Mouse (Mus musculus): ENCODE results near the gene Cd27. TPM values are rescaled to one million over a fixed set of nuclear protein-coding genes. Genes with fewer than 3 reads are reported as not detected.
"Not testable (repeated sequence)": the region's sequence is repeated elsewhere in the genome, so short reads cannot be mapped to it uniquely, and the experiment has no call there.

Cd27 gene
- polyA plus RNA-seq, 1 experiment from 2014 or later: 0.22 TPM

GRCm38 (mm10) chr6:125271455-125272227 is 34.8 kb upstream of the Cd27 start:
- WGBS: 12% methylated on average over 17 of the region's 17 CpGs
- Histone ChIP-seq H3K9ac (replicated peaks; ENCODE audit: low read length) (peak overlapping the region; percentile 28), H3K4me2 (ENCODE audit: low read depth, low read length) (peak overlapping the region; percentile 25; the same call in 1 of the 2 replicates), H3K27ac (replicated peaks; ENCODE audit: low read depth, low read length) (no peak overlapping the region), H3K4me1 (ENCODE audit: control insufficient read depth, insufficient read depth, low read length) (no peaks in the 10 kb centered on the region; the same call in 1 of the 2 replicates), H3K9me3 (replicated peaks; ENCODE audit: control insufficient read depth, low read length) (no peaks in the 10 kb centered on the region), H3K27me3 (ENCODE audit: control insufficient read depth, insufficient read depth, low read length) (no peaks in the 10 kb centered on the region), H3K36me3 (replicated peaks; ENCODE audit: control insufficient read depth, insufficient read depth, low read depth, low read length) (no peaks in the 10 kb centered on the region), H3K4me3 (ENCODE audit: low read depth, low read length) (no peak overlapping the region)
- DNase-seq (ENCODE audit: low spot score): peak; percentile 91
- ATAC-seq (replicated peaks; ENCODE audit: insufficient number of reproducible peaks, low FRiP score, low TSS enrichment, low read depth): peak; percentile 79

DNA sequence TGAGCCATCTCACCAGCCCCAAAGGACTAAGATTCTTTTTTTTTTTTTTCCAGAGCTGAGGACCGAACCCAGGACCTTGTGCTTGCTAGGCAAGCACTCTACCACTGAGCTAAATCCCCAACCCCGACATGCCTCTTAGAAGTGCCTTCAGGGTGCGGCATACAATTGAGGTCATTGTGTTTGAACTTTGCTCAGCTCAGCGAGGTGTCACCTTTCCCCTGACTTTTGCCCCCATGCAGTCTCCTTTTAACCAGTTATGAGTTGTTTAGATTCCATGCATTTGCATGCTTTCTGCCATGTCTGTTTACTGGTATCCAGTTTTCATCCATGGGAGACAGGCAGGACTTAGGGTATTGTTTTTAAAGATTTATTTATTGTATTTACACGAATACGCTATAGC is 32.0 kb upstream of the Cd27 start:
- Histone ChIP-seq H3K9ac (replicated peaks; ENCODE audit: low read length) (no peak overlapping the region), H3K27me3 (ENCODE audit: control insufficient read depth, insufficient read depth, low read length) (no peaks in the 10 kb centered on the region), H3K36me3 (replicated peaks; ENCODE audit: control insufficient read depth, insufficient read depth, low read depth, low read length) (no peaks in the 10 kb centered on the region), H3K27ac (replicated peaks; ENCODE audit: low read depth, low read length) (no peak overlapping the region), H3K4me3 (ENCODE audit: low read depth, low read length) (no peak overlapping the region), H3K4me1 (ENCODE audit: control insufficient read depth, insufficient read depth, low read length) (no peaks in the 10 kb centered on the region; the same call in 1 of the 2 replicates), H3K9me3 (replicated peaks; ENCODE audit: control insufficient read depth, low read length) (no peaks in the 10 kb centered on the region), H3K4me2 (ENCODE audit: low read depth, low read length) (no peak overlapping the region)
- no peak for ATAC-seq (replicated peaks; ENCODE audit: insufficient number of reproducible peaks, low FRiP score, low TSS enrichment, low read depth)
- DNase-seq (ENCODE audit: low spot score): no peak
- 33% methylated on average over 6 of the region's 6 CpGs for WGBS

GRCm38 (mm10) chr6:125267469-125267868 is 30.7 kb upstream of the Cd27 start:
- H3K4me2 ChIP-seq (ENCODE audit: low read depth, low read length): no peak overlapping the region
- H3K36me3 ChIP-seq (replicated peaks; ENCODE audit: control insufficient read depth, insufficient read depth, low read depth, low read length): no peaks in the 10 kb centered on the region
- 89% methylated on average over 3 of the region's 3 CpGs for WGBS
- H3K4me1 ChIP-seq (ENCODE audit: control insufficient read depth, insufficient read depth, low read length): no peaks in the 10 kb centered on the region; the same call in 1 of the 2 replicates
- DNase-seq (ENCODE audit: low spot score) (no peak), ATAC-seq (replicated peaks; ENCODE audit: insufficient number of reproducible peaks, low FRiP score, low TSS enrichment, low read depth) (no peak)
- H3K9ac ChIP-seq (replicated peaks; ENCODE audit: low read length): no peak overlapping the region
- H3K27ac ChIP-seq (replicated peaks; ENCODE audit: low read depth, low read length): no peak overlapping the region
- no peaks in the 10 kb centered on the region for H3K9me3 ChIP-seq (replicated peaks; ENCODE audit: control insufficient read depth, low read length)
- H3K27me3 ChIP-seq (ENCODE audit: control insufficient read depth, insufficient read depth, low read length): no peaks in the 10 kb centered on the region
- no peak overlapping the region for H3K4me3 ChIP-seq (ENCODE audit: low read depth, low read length)

GRCm38 (mm10) chr6:125266600-125266999 is 29.8 kb upstream of the Cd27 start:
- H3K4me1 ChIP-seq (ENCODE audit: control insufficient read depth, insufficient read depth, low read length); H3K27me3 ChIP-seq (ENCODE audit: control insufficient read depth, insufficient read depth, low read length); H3K4me3 ChIP-seq (ENCODE audit: low read depth, low read length); ATAC-seq (replicated peaks; ENCODE audit: insufficient number of reproducible peaks, low FRiP score, low TSS enrichment, low read depth); H3K9me3 ChIP-seq (replicated peaks; ENCODE audit: control insufficient read depth, low read length); H3K36me3 ChIP-seq (replicated peaks; ENCODE audit: control insufficient read depth, insufficient read depth, low read depth, low read length); DNase-seq (ENCODE audit: low spot score); H3K4me2 ChIP-seq (ENCODE audit: low read depth, low read length); H3K9ac ChIP-seq (replicated peaks; ENCODE audit: low read length); H3K27ac ChIP-seq (replicated peaks; ENCODE audit: low read depth, low read length): not testable (repeated sequence)
- 65% methylated on average over 6 of the region's 6 CpGs for WGBS

DNA sequence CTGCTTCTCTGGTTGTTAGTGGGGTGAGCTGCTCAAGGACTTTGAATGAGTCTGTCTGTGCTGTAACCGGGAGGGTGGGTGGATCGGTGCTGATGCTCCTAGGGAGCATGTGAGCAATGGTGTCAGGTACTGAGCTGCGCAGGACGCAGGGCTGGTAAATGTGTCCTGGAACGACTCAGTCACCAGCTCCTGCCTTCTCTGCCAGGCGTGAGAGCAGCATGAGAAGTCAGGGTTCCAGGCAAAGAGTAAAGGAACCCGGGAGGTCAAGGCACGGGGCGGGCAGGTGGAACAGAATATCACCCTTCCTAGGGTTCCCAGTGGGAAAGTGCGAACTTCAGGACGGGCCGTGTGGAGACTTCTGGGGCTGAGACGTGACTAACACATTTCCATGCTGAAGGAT is 29.3 kb upstream of the Cd27 start:
- no peaks in the 10 kb centered on the region for H3K27me3 ChIP-seq (ENCODE audit: control insufficient read depth, insufficient read depth, low read length)
- no peaks in the 10 kb centered on the region for H3K9me3 ChIP-seq (replicated peaks; ENCODE audit: control insufficient read depth, low read length)
- DNase-seq (ENCODE audit: low spot score) (no peak), ATAC-seq (replicated peaks; ENCODE audit: insufficient number of reproducible peaks, low FRiP score, low TSS enrichment, low read depth) (no peak)
- no peak overlapping the region for H3K9ac ChIP-seq (replicated peaks; ENCODE audit: low read length)
- no peak overlapping the region for H3K27ac ChIP-seq (replicated peaks; ENCODE audit: low read depth, low read length)
- no peak overlapping the region for H3K4me2 ChIP-seq (ENCODE audit: low read depth, low read length)
- WGBS: 73% methylated on average over 13 of the region's 13 CpGs
- no peaks in the 10 kb centered on the region for H3K36me3 ChIP-seq (replicated peaks; ENCODE audit: control insufficient read depth, insufficient read depth, low read depth, low read length)
- H3K4me1 ChIP-seq (ENCODE audit: control insufficient read depth, insufficient read depth, low read length): no peaks in the 10 kb centered on the region
- H3K4me3 ChIP-seq (ENCODE audit: low read depth, low read length): no peak overlapping the region

- no peaks in the 10 kb centered on the region for H3K27me3 ChIP-seq (ENCODE audit: control insufficient read depth, insufficient read depth, low read length)
- no peaks in the 10 kb centered on the region for H3K9me3 ChIP-seq (replicated peaks; ENCODE audit: control insufficient read depth, low read length)
- ATAC-seq (replicated peaks; ENCODE audit: insufficient number of reproducible peaks, low FRiP score, low TSS enrichment, low read depth) (no peak), DNase-seq (ENCODE audit: low spot score) (no peak)
- no peak overlapping the region for H3K4me3 ChIP-seq (ENCODE audit: low read depth, low read length)
- H3K9ac ChIP-seq (replicated peaks; ENCODE audit: low read length): no peak overlapping the region
- no peaks in the 10 kb centered on the region for H3K4me1 ChIP-seq (ENCODE audit: control insufficient read depth, insufficient read depth, low read length)
- no peaks in the 10 kb centered on the region for H3K36me3 ChIP-seq (replicated peaks; ENCODE audit: control insufficient read depth, insufficient read depth, low read depth, low read length)
- 63% methylated on average over 10 of the region's 10 CpGs for WGBS
- no peak overlapping the region for H3K4me2 ChIP-seq (ENCODE audit: low read depth, low read length)
- no peak overlapping the region for H3K27ac ChIP-seq (replicated peaks; ENCODE audit: low read depth, low read length)
Observed at GRCm38 (mm10) chr6:125265239-125265638, 28.4 kb upstream of the Cd27 start.

GRCm38 (mm10) chr6:125264219-125264618 is 27.4 kb upstream of the Cd27 start:
- Histone ChIP-seq H3K9me3 (replicated peaks; ENCODE audit: control insufficient read depth, low read length) (no peaks in the 10 kb centered on the region), H3K9ac (replicated peaks; ENCODE audit: low read length) (no peak overlapping the region), H3K36me3 (replicated peaks; ENCODE audit: control insufficient read depth, insufficient read depth, low read depth, low read length) (no peaks in the 10 kb centered on the region), H3K4me2 (ENCODE audit: low read depth, low read length) (no peak overlapping the region), H3K27me3 (ENCODE audit: control insufficient read depth, insufficient read depth, low read length) (no peaks in the 10 kb centered on the region), H3K27ac (replicated peaks; ENCODE audit: low read depth, low read length) (no peak overlapping the region), H3K4me1 (ENCODE audit: control insufficient read depth, insufficient read depth, low read length) (no peaks in the 10 kb centered on the region), H3K4me3 (ENCODE audit: low read depth, low read length) (no peak overlapping the region)
- WGBS: 85% methylated on average over 9 of the region's 9 CpGs
- DNase-seq (ENCODE audit: low spot score) (no peak), ATAC-seq (replicated peaks; ENCODE audit: insufficient number of reproducible peaks, low FRiP score, low TSS enrichment, low read depth) (no peak)

DNA sequence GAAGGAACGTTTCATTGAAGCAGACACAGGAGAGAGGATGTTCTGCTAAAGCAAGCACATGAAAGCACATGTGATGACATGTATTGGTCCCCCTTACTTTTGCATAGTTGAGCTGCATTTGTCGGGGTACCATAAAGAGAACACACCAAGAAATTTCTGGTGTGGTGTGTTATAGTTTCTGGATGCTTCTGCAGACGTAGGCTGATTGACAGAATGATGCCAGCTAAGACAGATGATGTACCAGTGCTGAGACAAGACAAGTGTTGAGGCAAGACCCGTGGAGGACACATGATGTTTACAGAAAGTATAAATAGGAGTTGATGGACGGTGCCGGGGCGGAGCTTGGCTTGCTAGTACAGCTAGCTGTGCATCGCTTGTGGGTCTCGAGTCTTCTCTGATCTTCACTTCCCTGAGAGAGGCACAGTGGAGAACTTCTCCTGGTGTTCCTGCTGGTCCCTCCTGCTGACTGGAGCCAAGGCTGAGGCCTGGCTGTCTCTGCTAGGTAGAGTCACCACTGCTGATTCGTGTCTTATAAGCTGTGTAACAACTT is 23.3 kb upstream of the Cd27 start:
- H3K4me2 ChIP-seq (ENCODE audit: low read depth, low read length): no peak overlapping the region
- no peaks in the 10 kb centered on the region for H3K4me1 ChIP-seq (ENCODE audit: control insufficient read depth, insufficient read depth, low read length)
- no peak overlapping the region for H3K9ac ChIP-seq (replicated peaks; ENCODE audit: low read length)
- no peaks in the 10 kb centered on the region for H3K27me3 ChIP-seq (ENCODE audit: control insufficient read depth, insufficient read depth, low read length)
- no peak overlapping the region for H3K27ac ChIP-seq (replicated peaks; ENCODE audit: low read depth, low read length)
- no peak for ATAC-seq (replicated peaks; ENCODE audit: insufficient number of reproducible peaks, low FRiP score, low TSS enrichment, low read depth)
- H3K36me3 ChIP-seq (replicated peaks; ENCODE audit: control insufficient read depth, insufficient read depth, low read depth, low read length): no peaks in the 10 kb centered on the region
- H3K4me3 ChIP-seq (ENCODE audit: low read depth, low read length): no peak overlapping the region
- WGBS: 80% methylated on average over 10 of the region's 10 CpGs
- DNase-seq (ENCODE audit: low spot score): no peak
- no peaks in the 10 kb centered on the region for H3K9me3 ChIP-seq (replicated peaks; ENCODE audit: control insufficient read depth, low read length)
